Mouse (Mus musculus): ENCODE measurements around the gene Col9a1.

DNA sequence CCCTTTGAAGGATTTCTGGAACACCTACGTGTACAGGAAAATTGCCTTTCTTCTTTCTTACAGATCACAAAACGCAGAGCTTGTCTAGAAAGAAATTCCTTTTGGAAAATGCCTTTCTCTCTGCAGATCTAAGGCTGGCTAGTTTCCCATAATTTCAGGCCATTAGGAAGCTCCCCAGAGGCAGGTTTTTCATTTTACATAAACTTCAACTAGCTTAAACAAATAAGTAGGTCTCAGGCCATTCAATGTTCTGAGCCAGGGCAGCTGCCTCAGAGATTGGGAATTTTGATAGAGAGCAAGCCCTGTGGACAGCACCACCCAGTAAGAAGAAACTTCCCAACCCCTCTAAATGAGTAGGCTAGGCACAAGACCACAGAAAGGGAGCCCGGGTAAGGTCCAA, 1.6 kb upstream of the Col9a1 start:
- TF ChIP-seq CTCF (conservative IDR thresholded peaks at IDR 0.05; ENCODE audit: insufficient read depth, insufficient read length, low read depth, low read length): no peak
- TF ChIP-seq POLR2A (IDR thresholded peaks at IDR 0.05; ENCODE audit: low read depth, low read length): no peak
